Mouse (Mus musculus) ES-Bruce4 (cell line): Measurements from ENCODE around the gene Plin1.

Experiments used
- CTCF ChIP-seq: IDR thresholded peaks from one replicate; pipeline ENCODE4 v1.8.1; 2011; ENCODE audit warnings: low read depth, low read length
- EP300 ChIP-seq: IDR thresholded peaks from 2 replicates; pipeline ENCODE4 v1.6.1; 2011; ENCODE audit warnings: low read depth, low read length; ENCODE audit not compliant: insufficient read depth

DNA sequence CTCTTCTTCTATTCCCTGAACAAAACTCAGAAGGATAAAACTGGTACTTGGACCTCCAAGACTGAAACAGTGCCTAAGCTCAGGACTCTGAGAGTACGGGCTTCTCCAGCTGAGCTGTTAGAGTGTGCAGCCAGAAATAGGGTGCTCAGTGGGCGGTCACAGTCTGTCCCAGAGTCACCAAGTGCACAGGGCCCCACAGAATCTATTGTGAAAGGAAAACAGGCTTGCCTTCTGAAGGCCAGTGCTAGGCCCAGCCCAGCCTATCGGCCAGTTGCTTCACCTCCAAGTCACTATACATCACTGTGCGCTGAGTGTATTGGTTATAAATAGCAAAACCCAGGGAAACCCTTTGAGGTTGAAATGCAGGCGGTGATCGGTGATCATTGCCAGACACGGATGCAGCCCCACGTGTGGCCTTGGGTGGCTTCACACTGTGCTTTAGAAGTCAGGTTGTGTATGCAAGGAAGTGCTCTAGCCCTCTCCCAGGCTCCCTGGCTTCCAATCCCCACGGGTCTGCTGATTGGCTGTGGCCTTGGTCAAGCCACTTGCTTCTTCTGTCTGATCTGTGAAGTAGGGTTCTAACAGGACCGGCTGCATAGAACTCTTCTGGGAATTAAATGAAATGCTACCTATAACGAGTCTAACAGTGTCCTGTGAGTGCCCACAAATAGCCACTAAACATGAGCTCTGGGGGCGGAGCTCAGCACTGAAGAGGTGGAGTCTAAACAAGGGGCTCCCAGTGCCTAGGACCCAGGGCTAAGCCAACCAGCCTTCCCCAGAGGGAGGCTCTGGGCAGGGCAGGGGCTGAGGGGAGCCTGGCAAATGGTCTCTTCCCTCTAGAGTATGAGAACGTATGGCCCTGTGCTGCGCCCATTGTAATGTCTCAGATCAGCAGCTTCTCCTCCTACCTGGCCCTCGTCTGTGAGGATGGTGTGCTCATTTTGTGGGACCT lies 39.1 kb upstream of the Plin1 start:
- TF ChIP-seq EP300 (no peak), CTCF (no peak)
